Mouse (Mus musculus) olfactory bulb, adult 2 months (tissue): Measurements from ENCODE around the gene Frem2. TPM values are rescaled to one million over a fixed set of nuclear protein-coding genes. Genes with fewer than 3 reads are reported as not detected.

Experiments
- H3K27ac ChIP-seq: fragments of 200-500 bp; 2 replicates; pipeline ENCODE4 v1.5.1; 2012; ENCODE audit warnings: low read depth, low read length; ENCODE audit not compliant: insufficient read depth
- H3K4me1 ChIP-seq: fragments of 200-500 bp; 2 replicates; pipeline ENCODE4 v1.6.1; 2012; ENCODE audit warnings: low read length; ENCODE audit not compliant: control insufficient read depth, insufficient read depth
- H3K4me3 ChIP-seq: fragments of 200-500 bp; 2 replicates; pipeline ENCODE4 v1.5.1; 2012; ENCODE audit warnings: mild to moderate bottlenecking, low read depth, low read length, moderate library complexity; ENCODE audit not compliant: insufficient read depth
- CTCF ChIP-seq: fragments of 200-500 bp; IDR thresholded peaks from 2 replicates; pipeline ENCODE4 v1.5.1; 2012; ENCODE audit warnings: low read depth, mild to moderate bottlenecking, low read length, moderate library complexity; ENCODE audit not compliant: insufficient read depth
- POLR2A ChIP-seq: fragments of 200-500 bp; IDR thresholded peaks from 2 replicates; pipeline ENCODE4 v1.6.1; 2012; ENCODE audit warnings: mild to moderate bottlenecking, low read depth, low read length, moderate library complexity; ENCODE audit not compliant: insufficient read depth
- WGBS: fragments of 180-500 bp; shearing (Covaris S2); methylation state at CpG from one replicate; pipeline ENCODE4 v1.1.7; 2018; 5-methylcytosine and 5-hydroxymethylcytosine counted together
- polyA plus RNA-seq: library from polyadenylated mRNA; stranded (reverse); fragments of >200 nt; gene quantifications from 2 replicates; pipeline ENCODE4 v1.2.4, GENCODE M21; 2012; ENCODE audit warnings: low replicate concordance; ENCODE audit not compliant: missing spikeins, insufficient read depth, insufficient read length

Gene Frem2
- polyA plus RNA-seq, 1 experiment: not detected

DNA sequence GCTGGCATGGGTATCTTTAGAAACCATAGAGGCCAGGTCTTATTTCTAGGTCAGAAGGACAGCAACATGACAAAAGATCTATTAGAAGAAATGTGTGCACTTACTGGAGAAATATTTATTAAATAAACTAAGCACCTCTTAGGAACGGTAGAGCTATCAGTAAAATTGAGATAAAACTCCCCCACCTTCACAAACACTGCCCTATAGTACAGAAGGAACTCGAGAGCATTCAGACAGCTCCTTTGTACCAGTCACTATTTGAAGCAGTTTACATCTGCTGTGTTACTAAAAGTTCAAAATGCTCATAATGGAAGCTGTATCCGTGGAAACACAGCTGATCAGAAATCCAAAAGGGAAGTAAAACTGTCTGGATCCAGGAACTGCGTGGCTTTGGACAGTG is 26.5 kb downstream of the Frem2 start:
- Histone ChIP-seq H3K4me1 (peaks cover 4% of the 10 kb centered on the region), H3K27ac (no peak overlapping the region), H3K4me3 (no peak overlapping the region)
- 35% methylated on average over 4 of the region's 4 CpGs for WGBS
- no peak for TF ChIP-seq CTCF
- no peak for TF ChIP-seq POLR2A

DNA sequence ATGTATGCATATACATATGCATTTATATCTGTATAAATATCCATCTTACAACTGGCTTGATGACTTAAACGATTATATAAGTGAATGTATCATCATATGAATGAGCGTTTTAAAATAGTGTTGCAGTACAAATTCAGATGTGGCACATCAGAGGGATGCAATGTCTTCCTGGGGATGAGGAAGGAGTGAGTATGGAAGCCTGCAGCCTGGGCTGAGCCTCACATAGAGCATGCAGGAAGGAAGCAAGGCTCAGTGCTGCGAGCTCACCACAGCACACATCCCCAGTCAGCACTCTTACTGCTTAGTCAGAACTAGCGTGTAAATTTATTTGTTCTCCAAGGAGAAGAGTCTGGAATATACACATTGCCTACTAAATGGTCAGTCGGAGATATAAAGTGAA is 27.2 kb downstream of the Frem2 start:
- Histone ChIP-seq H3K4me3 (no peak overlapping the region), H3K4me1 (peaks cover 4% of the 10 kb centered on the region), H3K27ac (no peak overlapping the region)
- no peak for TF ChIP-seq CTCF
- no peak for TF ChIP-seq POLR2A
- WGBS: 86% methylated on average over 5 of the region's 5 CpGs

DNA sequence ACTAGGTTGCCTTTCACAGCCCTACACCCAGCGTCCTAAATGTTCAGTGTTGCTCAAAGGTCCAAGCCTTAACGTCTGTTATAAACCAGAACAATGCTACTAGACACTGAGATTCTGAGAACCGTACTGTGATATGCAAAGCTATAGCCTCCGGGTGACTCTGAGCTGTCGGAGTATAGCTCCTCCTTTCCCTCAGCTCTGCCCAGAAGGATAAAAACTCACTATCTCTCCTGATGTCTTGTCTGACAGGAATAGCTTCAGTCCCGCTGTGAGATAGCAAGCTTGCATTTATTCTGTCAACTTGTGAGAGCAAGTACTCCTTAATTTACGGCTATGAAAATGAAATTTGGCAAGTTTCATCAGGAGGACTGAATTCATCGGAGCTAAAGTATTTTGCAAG is 33.9 kb downstream of the Frem2 start:
- 0 out of 2 replicates have a peak, but pooled peaks cover 3% of the 10 kb centered on the region for H3K4me1 ChIP-seq
- no peak overlapping the region for H3K27ac ChIP-seq
- no peak for TF ChIP-seq CTCF
- 46% methylated on average over 8 of the region's 8 CpGs for WGBS
- no peak overlapping the region for H3K4me3 ChIP-seq

DNA sequence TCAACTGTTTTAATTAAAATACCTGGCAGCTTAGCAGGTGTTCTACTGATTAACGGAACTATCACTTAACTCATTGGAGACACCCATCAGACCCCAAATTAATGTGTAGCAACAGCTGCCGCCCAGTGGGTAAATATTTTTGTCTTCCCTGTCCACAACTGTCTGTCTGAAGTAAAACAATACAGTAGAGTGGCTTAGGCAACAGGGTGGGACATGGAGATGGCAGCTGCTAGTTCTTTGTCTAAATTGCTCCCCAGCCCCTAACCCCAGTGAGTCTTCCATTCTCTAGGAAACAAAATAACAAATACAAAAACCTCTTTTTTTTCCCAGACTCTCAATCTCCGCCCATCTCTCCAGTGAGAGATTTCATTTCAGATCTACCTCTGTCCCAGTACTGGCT is 36.2 kb downstream of the Frem2 start:
- H3K27ac ChIP-seq: no peak overlapping the region
- 77% methylated on average over 3 of the region's 3 CpGs for WGBS
- H3K4me1 ChIP-seq: 0 out of 2 replicates have a peak, but pooled peaks cover 3% of the 10 kb centered on the region
- H3K4me3 ChIP-seq: no peak overlapping the region
- TF ChIP-seq CTCF (no peak), POLR2A (no peak)

DNA sequence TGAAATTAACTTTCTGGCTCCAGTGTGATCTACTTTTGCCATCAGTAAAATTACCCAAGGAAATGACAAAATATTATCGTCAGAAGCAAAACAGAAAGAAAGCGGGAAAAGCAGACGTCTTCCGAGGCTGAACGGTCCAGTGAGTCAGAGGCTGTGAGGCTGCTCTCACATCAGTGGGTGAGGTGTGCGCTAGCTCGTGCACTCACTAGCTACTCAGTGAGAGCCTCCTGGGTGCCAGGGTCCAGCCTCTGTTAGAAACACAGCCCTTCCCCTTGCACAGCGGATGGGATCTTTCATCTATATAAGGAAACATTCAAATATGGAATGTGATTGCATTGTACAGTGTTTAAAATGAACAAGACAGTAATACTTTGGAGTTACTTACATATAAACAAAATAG is 36.8 kb downstream of the Frem2 start:
- Histone ChIP-seq H3K4me1 (0 out of 2 replicates have a peak, but pooled peaks cover 3% of the 10 kb centered on the region), H3K4me3 (no peak overlapping the region), H3K27ac (no peak overlapping the region)
- no peak for TF ChIP-seq POLR2A
- TF ChIP-seq CTCF: no peak
- 56% methylated on average over 8 of the region's 8 CpGs for WGBS

DNA sequence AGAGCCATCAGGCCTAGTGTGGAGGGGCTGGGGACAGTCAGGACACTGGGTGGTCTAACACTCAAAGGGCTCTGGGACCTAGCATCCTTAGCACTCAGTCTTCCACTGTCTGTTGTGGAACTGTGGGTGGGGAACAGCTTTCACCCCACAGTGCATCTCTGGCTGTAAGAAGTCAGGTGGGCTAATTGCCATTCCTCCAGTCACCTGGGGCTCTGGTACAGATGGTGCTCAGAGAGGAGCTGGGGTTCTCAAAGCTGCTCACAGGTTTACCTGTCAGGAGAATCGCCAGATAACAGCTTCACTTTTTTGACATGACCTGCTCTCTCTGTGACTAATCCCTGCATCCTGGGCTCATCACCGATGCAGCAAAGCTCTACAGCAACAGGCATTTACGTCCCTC is 46.0 kb downstream of the Frem2 start:
- WGBS: 83% methylated on average over 3 of the region's 3 CpGs
- Histone ChIP-seq H3K27ac (no peak overlapping the region), H3K4me3 (no peak overlapping the region), H3K4me1 (no peaks in the 10 kb centered on the region)
- TF ChIP-seq CTCF (no peak), POLR2A (no peak)

DNA sequence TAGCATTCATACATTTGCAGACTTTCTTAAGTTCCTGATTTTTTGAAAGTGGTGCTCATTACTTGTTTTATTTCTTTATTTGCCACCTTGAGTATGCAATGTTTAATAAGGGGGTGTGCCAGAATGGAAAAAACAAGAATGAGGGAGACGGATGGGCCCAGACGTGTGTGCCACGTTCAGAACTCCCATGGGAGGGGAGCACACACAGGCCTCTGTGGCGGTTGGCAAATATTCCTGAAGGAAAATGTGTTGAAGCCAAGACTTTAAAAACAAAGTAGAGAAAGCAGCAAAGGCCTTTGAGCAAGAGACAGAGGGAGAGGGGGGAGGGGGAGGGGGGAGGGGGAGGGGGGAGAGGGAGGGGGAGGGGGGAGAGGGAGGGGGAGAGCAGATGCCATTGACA is 47.3 kb downstream of the Frem2 start:
- TF ChIP-seq CTCF (no peak), POLR2A (no peak)
- H3K4me3 ChIP-seq: no peak overlapping the region
- H3K27ac ChIP-seq: no peak overlapping the region
- WGBS: 44% methylated on average over 4 of the region's 4 CpGs
- no peaks in the 10 kb centered on the region for H3K4me1 ChIP-seq

DNA sequence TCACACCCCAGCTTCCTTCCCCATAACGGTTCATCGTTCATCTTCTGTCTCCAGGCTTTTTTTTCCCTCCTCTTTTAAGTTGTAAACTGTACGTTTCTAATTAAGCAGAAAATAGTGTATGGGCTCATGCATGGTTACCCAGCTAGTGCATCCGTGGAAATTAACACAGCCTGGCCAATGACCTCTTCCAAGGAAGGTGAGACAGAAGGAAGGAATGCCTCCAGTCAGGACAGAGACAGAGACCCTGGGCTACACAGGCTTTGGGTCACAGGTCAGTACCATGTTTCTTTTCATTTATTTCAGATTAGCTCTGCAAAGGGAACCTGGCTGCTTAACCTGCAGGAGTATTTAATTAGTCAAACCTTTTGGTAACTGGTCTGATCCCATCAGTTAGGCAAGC is 57.0 kb downstream of the Frem2 start:
- TF ChIP-seq CTCF: no peak
- TF ChIP-seq POLR2A: no peak
- Histone ChIP-seq H3K4me3 (no peak overlapping the region), H3K4me1 (0 out of 2 replicates have a peak, but pooled peaks cover 4% of the 10 kb centered on the region), H3K27ac (no peak overlapping the region)
- WGBS: 51% methylated on average over 4 of the region's 4 CpGs

DNA sequence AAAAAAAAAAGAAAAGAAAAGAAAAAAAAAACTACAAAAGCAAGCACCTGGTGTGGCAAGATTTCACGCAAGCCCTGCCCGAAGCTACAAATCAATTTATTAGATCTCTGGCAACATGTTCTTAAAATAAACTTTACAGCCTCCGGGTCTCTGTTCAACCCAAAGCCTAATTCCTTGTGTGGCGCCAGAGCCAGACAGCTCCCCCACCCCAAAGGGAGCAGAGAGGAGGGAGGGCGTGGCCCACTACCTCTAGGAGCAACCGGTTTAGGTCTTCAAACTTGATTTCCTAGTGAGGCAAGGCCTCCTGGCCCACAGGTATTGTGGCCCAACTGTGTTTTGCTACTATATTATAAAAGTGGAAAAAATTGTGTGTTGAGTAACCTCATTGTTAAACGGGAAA is 57.8 kb downstream of the Frem2 start:
- 70% methylated on average over 7 of the region's 7 CpGs for WGBS
- no peak for TF ChIP-seq CTCF
- no peak for TF ChIP-seq POLR2A
- H3K27ac ChIP-seq: no peak overlapping the region
- 0 out of 2 replicates have a peak, but pooled peaks cover 4% of the 10 kb centered on the region for H3K4me1 ChIP-seq
- H3K4me3 ChIP-seq: no peak overlapping the region

DNA sequence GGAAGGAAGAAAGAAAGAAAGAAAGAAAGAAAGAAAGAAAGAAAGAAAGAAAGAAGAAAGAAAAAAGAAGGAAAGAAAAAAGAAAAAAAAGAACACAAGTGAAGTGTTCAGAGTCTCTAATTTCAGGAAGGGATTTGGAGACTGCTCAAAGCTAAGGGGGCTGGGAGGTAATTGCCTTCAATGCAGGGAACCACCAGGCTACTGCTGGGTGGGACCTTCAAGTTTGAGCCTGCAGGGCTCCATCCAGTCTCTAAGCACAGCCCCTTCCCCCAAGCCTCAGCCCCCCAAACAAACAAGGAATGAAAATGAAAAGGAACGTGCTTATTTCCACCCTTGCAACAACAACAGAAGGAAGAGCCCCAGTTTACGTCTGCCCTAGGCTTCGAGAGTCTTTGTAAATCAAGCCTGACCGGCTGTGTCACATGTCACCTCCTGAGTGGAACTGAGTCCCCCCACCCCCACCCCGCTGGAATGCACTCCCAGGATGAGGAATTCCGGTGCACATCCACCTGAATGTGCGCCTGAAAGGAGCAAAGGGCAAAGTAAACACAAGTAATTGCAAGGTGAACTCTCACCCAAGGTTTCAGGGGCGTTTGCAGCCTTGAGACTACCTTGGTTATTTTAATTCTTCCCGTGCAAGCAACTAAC is 58.9 kb downstream of the Frem2 start:
- H3K27ac ChIP-seq: no peak overlapping the region
- WGBS: 48% methylated on average over 9 of the region's 9 CpGs
- H3K4me1 ChIP-seq: 0 out of 2 replicates have a peak, but pooled peaks cover 4% of the 10 kb centered on the region
- TF ChIP-seq CTCF: no peak
- TF ChIP-seq POLR2A: no peak
- no peak overlapping the region for H3K4me3 ChIP-seq

DNA sequence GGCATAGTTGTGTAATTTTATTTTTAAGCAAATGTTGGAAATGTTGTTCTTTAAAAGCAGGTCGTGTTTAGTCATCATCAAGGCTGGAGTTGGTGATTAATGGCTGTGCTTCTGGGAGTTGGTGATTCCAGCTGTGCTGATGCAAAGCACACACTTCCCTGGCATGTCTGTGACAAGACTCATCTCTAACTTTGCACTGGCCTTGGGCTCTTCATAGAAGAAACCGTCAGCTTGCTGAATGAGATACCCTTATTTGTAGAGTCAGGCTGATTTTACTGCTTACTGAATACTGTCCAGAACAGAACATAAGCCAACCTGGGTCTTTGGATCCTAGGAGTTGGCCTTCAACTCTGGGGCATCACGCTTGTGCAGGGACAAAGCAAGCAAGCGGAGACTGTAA is 62.7 kb downstream of the Frem2 start:
- no peak for TF ChIP-seq CTCF
- TF ChIP-seq POLR2A: no peak
- WGBS: 82% methylated on average over 4 of the region's 4 CpGs
- Histone ChIP-seq H3K4me3 (no peak overlapping the region), H3K4me1 (0 out of 2 replicates have a peak, but pooled peaks cover 4% of the 10 kb centered on the region), H3K27ac (no peak overlapping the region)
